Mouse (Mus musculus) hindbrain, embryonic 15.5 days (tissue): ENCODE measurements around the gene Olfr1423. TPM values are rescaled to one million over a fixed set of nuclear protein-coding genes. Genes with fewer than 3 reads are reported as not detected.
"Not testable (repeated sequence)": the region's sequence is repeated elsewhere in the genome, so short reads cannot be mapped to it uniquely, and the experiment has no call there.

ENCODE experiments used
- ATAC-seq: fragments of 200-750 bp; cut with Nextera tagmentation; 2 replicates; pipeline ENCODE4 v1.8.0; 2017; ENCODE audit warnings: low read depth, moderate number of reproducible peaks, moderate TSS enrichment; ENCODE audit not compliant: low FRiP score
- H3K27ac ChIP-seq: fragments of 300-500 bp; sonication (generic); replicated peaks from 2 replicates; pipeline ENCODE4 v1.5.1; 2015; ENCODE audit warnings: mild to moderate bottlenecking, inconsistent platforms
- H3K27me3 ChIP-seq: fragments of 300-500 bp; sonication (generic); 2 replicates; pipeline ENCODE4 v1.6.1; 2015; ENCODE audit warnings: control low read depth, inconsistent platforms
- H3K36me3 ChIP-seq: fragments of 300-500 bp; sonication (generic); 2 replicates; pipeline ENCODE4 v1.6.1; 2015; ENCODE audit warnings: control low read depth, inconsistent platforms
- H3K4me1 ChIP-seq: fragments of 300-500 bp; sonication (generic); replicated peaks from 2 replicates; pipeline ENCODE4 v1.6.1; 2015; ENCODE audit warnings: control low read depth, inconsistent platforms
- H3K4me2 ChIP-seq: fragments of 300-500 bp; sonication (generic); 2 replicates; pipeline ENCODE4 v1.6.1; 2015; ENCODE audit warnings: moderate library complexity, mild to moderate bottlenecking, inconsistent platforms
- H3K4me3 ChIP-seq: fragments of 300-500 bp; sonication (generic); 2 replicates; pipeline ENCODE4 v1.5.1; 2015; ENCODE audit warnings: mild to moderate bottlenecking, inconsistent platforms
- H3K9ac ChIP-seq: fragments of 300-500 bp; sonication (generic); 2 replicates; pipeline ENCODE4 v1.6.1; 2015; ENCODE audit warnings: inconsistent platforms
- H3K9me3 ChIP-seq: fragments of 300-500 bp; sonication (generic); 2 replicates; pipeline ENCODE4 v1.6.1; 2016; ENCODE audit warnings: control low read depth, inconsistent platforms
- WGBS: fragments of 180-500 bp; shearing (Covaris S2); methylation state at CpG from one replicate; pipeline ENCODE4 v1.1.7; 2015; 5-methylcytosine and 5-hydroxymethylcytosine counted together
- polyA plus RNA-seq: library from polyadenylated mRNA; unstranded; fragments of >200 nt; fragmentation: Nextera tagmentation; extraction: Ambion mirVana; gene quantifications from 2 replicates; pipeline ENCODE4 v1.2.1, GENCODE M21; 2015

Gene Olfr1423
- polyA plus RNA-seq, 1 experiment from 2014 or later: not detected

GRCm38 (mm10) chr19:11984614-11985013 lies 56.5 kb downstream of the Olfr1423 start:
- not testable (repeated sequence) for H3K9ac ChIP-seq, H3K27ac ChIP-seq
- 82% methylated on average over 5 of the region's 5 CpGs for WGBS

More at GRCm38 (mm10) chr19:11984614-11985013, 56.5 kb downstream of the Olfr1423 start:
- H3K4me2 ChIP-seq, H3K4me3 ChIP-seq, H3K27me3 ChIP-seq, H3K9me3 ChIP-seq, ATAC-seq, H3K4me1 ChIP-seq: not testable (repeated sequence)
- H3K36me3 ChIP-seq: peaks cover 85% of the 10 kb centered on the region

Other genes with a start within 250 kb of the Olfr1423 start
- 17.6 and 20.6 TPM in 2 replicates for gene Stx3, start 221.9 kb downstream of the Olfr1423 start, polyA plus RNA-seq
- 0.09 and 0.12 TPM in 2 replicates for gene Olfr1417, start 202.1 kb downstream of the Olfr1423 start, polyA plus RNA-seq
- gene Olfr1418, start 180.3 kb downstream of the Olfr1423 start, polyA plus RNA-seq: not detected in 2 replicates
- not detected in 2 replicates for gene Olfr1419, start 166.2 kb downstream of the Olfr1423 start, polyA plus RNA-seq
- gene Olfr1420, start 154.8 kb downstream of the Olfr1423 start, polyA plus RNA-seq: not detected in 2 replicates
- 15.1 and 16.8 TPM in 2 replicates for gene Patl1, start 128.9 kb downstream of the Olfr1423 start, polyA plus RNA-seq
- 3.4 and 3.7 TPM in 2 replicates for gene Osbp, start 75.4 kb downstream of the Olfr1423 start, polyA plus RNA-seq
- gene Olfr1424, start 21.4 kb upstream of the Olfr1423 start, polyA plus RNA-seq: not detected in 2 replicates
- gene Olfr1425, start 36.4 kb upstream of the Olfr1423 start, polyA plus RNA-seq: not detected in 2 replicates
- gene Olfr1426, start 50.7 kb upstream of the Olfr1423 start, polyA plus RNA-seq: not detected in 2 replicates
- gene Olfr1427, start 62.0 kb upstream of the Olfr1423 start, polyA plus RNA-seq: not detected in 2 replicates
- gene Olfr1428, start 74.6 kb upstream of the Olfr1423 start, polyA plus RNA-seq: not detected in 2 replicates
- not detected in 2 replicates for gene Olfr76, start 81.9 kb upstream of the Olfr1423 start, polyA plus RNA-seq
- gene Olfr1555-ps1, start 128.8 kb upstream of the Olfr1423 start, polyA plus RNA-seq: not detected in 2 replicates
- gene Olfr1431, start 159.3 kb upstream of the Olfr1423 start, polyA plus RNA-seq: not detected in 2 replicates
- gene Olfr1432, start 191.3 kb upstream of the Olfr1423 start, polyA plus RNA-seq: not detected in 2 replicates
- not detected in 2 replicates for gene Olfr262, start 200.3 kb upstream of the Olfr1423 start, polyA plus RNA-seq
- not detected in 2 replicates for gene Olfr235, start 219.7 kb upstream of the Olfr1423 start, polyA plus RNA-seq
- not detected in 2 replicates for gene Olfr1434, start 238.5 kb upstream of the Olfr1423 start, polyA plus RNA-seq